Mouse (Mus musculus) midbrain, embryonic 10.5 days (tissue): ENCODE measurements around the gene Pxt1. TPM values are rescaled to one million over a fixed set of nuclear protein-coding genes. Genes with fewer than 3 reads are reported as not detected.

ENCODE experiments used
- DNase-seq: peaks from one replicate; pipeline ENCODE4 v3.0.0-alpha.2; 2017; ENCODE audit warnings: low spot score
- H3K27ac ChIP-seq: fragments of 300-500 bp; sonication (generic); replicated peaks from 2 replicates; pipeline ENCODE4 v1.5.1; 2016; ENCODE audit warnings: mild to moderate bottlenecking
- H3K27me3 ChIP-seq: fragments of 300-500 bp; sonication (generic); 2 replicates; pipeline ENCODE4 v1.6.1; 2016; ENCODE audit warnings: low read depth, mild to moderate bottlenecking; ENCODE audit not compliant: poor library complexity, severe bottlenecking
- H3K36me3 ChIP-seq: fragments of 300-500 bp; sonication (generic); 2 replicates; pipeline ENCODE4 v1.6.1; 2016; ENCODE audit warnings: mild to moderate bottlenecking, moderate library complexity
- H3K4me1 ChIP-seq: fragments of 300-500 bp; sonication (generic); 2 replicates; pipeline ENCODE4 v1.6.1; 2016
- H3K4me3 ChIP-seq: fragments of 300-500 bp; sonication (generic); 2 replicates; pipeline ENCODE4 v1.5.1; 2016; ENCODE audit warnings: mild to moderate bottlenecking, moderate library complexity
- H3K9me3 ChIP-seq: fragments of 300-500 bp; sonication (generic); replicated peaks from 2 replicates; pipeline ENCODE4 v1.6.1; 2016; ENCODE audit warnings: mild to moderate bottlenecking
- WGBS: fragments of 180-500 bp; shearing (Covaris S2); methylation state at CpG from one replicate; pipeline ENCODE4 v1.1.7; 2016; 5-methylcytosine and 5-hydroxymethylcytosine counted together
- polyA plus RNA-seq: library from polyadenylated mRNA; unstranded; fragments of >200 nt; fragmentation: Nextera tagmentation; extraction: Ambion mirVana; gene quantifications from 2 replicates; pipeline ENCODE4 v1.2.1, GENCODE M21; 2016

The Pxt1 gene
- polyA plus RNA-seq, 1 experiment from 2014 or later, result not detected

- peaks cover 6% of the 10 kb centered on the region for H3K4me1 ChIP-seq
- peaks cover 100% of the 10 kb centered on the region for H3K36me3 ChIP-seq
- no peaks in the 10 kb centered on the region for H3K9me3 ChIP-seq
- WGBS, result 78% methylated on average over 11 of the region's 11 CpGs
- DNase-seq, result no peak
- no peak overlapping the region for H3K4me3 ChIP-seq
- H3K27me3 ChIP-seq, result no peaks in the 10 kb centered on the region
- H3K27ac ChIP-seq, result no peak overlapping the region
Observed at GRCm38 (mm10) chr17:28967021-28967610, 23.5 kb upstream of the Pxt1 start.

- H3K4me3 ChIP-seq, result no peak overlapping the region
- 81% methylated on average over 10 of the region's 10 CpGs for WGBS
- H3K27ac ChIP-seq, result no peak overlapping the region
- H3K9me3 ChIP-seq, result no peaks in the 10 kb centered on the region
- no peaks in the 10 kb centered on the region for H3K27me3 ChIP-seq
- no peak for DNase-seq
- H3K36me3 ChIP-seq, result peaks cover 86% of the 10 kb centered on the region
- H3K4me1 ChIP-seq, result peaks cover 27% of the 10 kb centered on the region
Observed at GRCm38 (mm10) chr17:28961596-28961995, 18.0 kb upstream of the Pxt1 start.

- WGBS, result 69% methylated on average over 10 of the region's 10 CpGs
- Histone ChIP-seq H3K4me3 (no peak overlapping the region), H3K27ac (no peak overlapping the region), H3K36me3 (peaks cover 85% of the 10 kb centered on the region), H3K4me1 (peaks cover 27% of the 10 kb centered on the region), H3K27me3 (no peaks in the 10 kb centered on the region), H3K9me3 (0 out of 2 replicates have a peak, but pooled peaks cover 5% of the 10 kb centered on the region)
- DNase-seq, result no peak
Observed at GRCm38 (mm10) chr17:28960597-28960996, 17.0 kb upstream of the Pxt1 start.

GRCm38 (mm10) chr17:28954416-28954815 is 10.8 kb upstream of the Pxt1 start:
- H3K9me3 ChIP-seq, result peaks cover 15% of the 10 kb centered on the region; the same call in 1 of the 2 replicates
- peaks cover 25% of the 10 kb centered on the region for H3K4me1 ChIP-seq
- WGBS, result 98% methylated on average over 9 of the region's 9 CpGs
- no peaks in the 10 kb centered on the region for H3K27me3 ChIP-seq
- H3K36me3 ChIP-seq, result peaks cover 45% of the 10 kb centered on the region
- DNase-seq, result no peak
- peak overlapping the region; percentile 63; the same call in 1 of the 2 replicates for H3K4me3 ChIP-seq
- no peak overlapping the region for H3K27ac ChIP-seq

GRCm38 (mm10) chr17:28953251-28953650 is 9.6 kb upstream of the Pxt1 start:
- Histone ChIP-seq H3K4me1 (peaks cover 25% of the 10 kb centered on the region), H3K36me3 (peaks cover 37% of the 10 kb centered on the region), H3K27me3 (no peaks in the 10 kb centered on the region), H3K9me3 (peaks cover 15% of the 10 kb centered on the region; the same call in 1 of the 2 replicates), H3K4me3 (peak overlapping the region; percentile 63), H3K27ac (peak overlapping the region; percentile 98)
- peak; percentile 24 for DNase-seq
- WGBS, result 49% methylated on average over 9 of the region's 9 CpGs

- peak; percentile 94 for DNase-seq
- Histone ChIP-seq H3K27ac (peak within 1 kb of the TSS; percentile 98), H3K27me3 (no peaks in the 10 kb centered on the region), H3K36me3 (peaks cover 27% of the 10 kb centered on the region), H3K4me1 (peaks cover 25% of the 10 kb centered on the region), H3K9me3 (peaks cover 20% of the 10 kb centered on the region), H3K4me3 (peak within 1 kb of the TSS; percentile 63)
- WGBS, result under 1% methylated on average over 80 of the region's 80 CpGs
Observed at GRCm38 (mm10) chr17:28951831-28952799, 8.5 kb upstream of the Pxt1 start, which contains the start of gene Kctd20. Gene Kctd20 (plus strand): TSS chr17:28951950.

GRCm38 (mm10) chr17:28950751-28951150 is 7.1 kb upstream of the Pxt1 start:
- no peaks in the 10 kb centered on the region for H3K27me3 ChIP-seq
- H3K9me3 ChIP-seq, result peaks cover 18% of the 10 kb centered on the region
- peaks cover 14% of the 10 kb centered on the region for H3K36me3 ChIP-seq
- H3K27ac ChIP-seq, result no peak overlapping the region
- WGBS, result 81% methylated on average over 4 of the region's 4 CpGs
- no peak for DNase-seq
- no peak overlapping the region for H3K4me3 ChIP-seq
- peaks cover 25% of the 10 kb centered on the region for H3K4me1 ChIP-seq

- Histone ChIP-seq H3K4me1 (peaks cover 17% of the 10 kb centered on the region), H3K36me3 (no peaks in the 10 kb centered on the region), H3K4me3 (no peak overlapping the region), H3K27ac (no peak overlapping the region), H3K27me3 (no peaks in the 10 kb centered on the region), H3K9me3 (peaks cover 8% of the 10 kb centered on the region)
- no peak for DNase-seq
- WGBS, result 78% methylated on average over 4 of the region's 4 CpGs
Observed at GRCm38 (mm10) chr17:28948661-28949060, 5.0 kb upstream of the Pxt1 start.

- Histone ChIP-seq H3K4me1 (peaks cover 10% of the 10 kb centered on the region), H3K9me3 (peaks cover 8% of the 10 kb centered on the region), H3K27me3 (no peaks in the 10 kb centered on the region), H3K27ac (no peak overlapping the region), H3K36me3 (no peaks in the 10 kb centered on the region), H3K4me3 (no peak overlapping the region)
- WGBS, result 94% methylated on average over 19 of the region's 19 CpGs
- no peak for DNase-seq
Observed at GRCm38 (mm10) chr17:28947011-28947939, 3.6 kb upstream of the Pxt1 start.

GRCm38 (mm10) chr17:28944481-28944880 is 841 bp upstream of the Pxt1 start:
- Histone ChIP-seq H3K4me1 (no peaks in the 10 kb centered on the region), H3K36me3 (no peaks in the 10 kb centered on the region), H3K9me3 (peaks cover 8% of the 10 kb centered on the region), H3K4me3 (no peak overlapping the region), H3K27me3 (no peaks in the 10 kb centered on the region), H3K27ac (no peak overlapping the region)
- no peak for DNase-seq
- WGBS, result 95% methylated on average over 7 of the region's 7 CpGs

- Histone ChIP-seq H3K4me3 (no peak overlapping the region), H3K4me1 (no peaks in the 10 kb centered on the region), H3K9me3 (peaks cover 3% of the 10 kb centered on the region), H3K27me3 (no peaks in the 10 kb centered on the region), H3K27ac (no peak overlapping the region), H3K36me3 (no peaks in the 10 kb centered on the region)
- no peak for DNase-seq
- WGBS, result 72% methylated on average over 10 of the region's 11 CpGs
Observed at GRCm38 (mm10) chr17:28942101-28942500, 1.5 kb downstream of the Pxt1 start.
